Mouse (Mus musculus): Measurements from ENCODE around the gene Fam172a. TPM values are rescaled to one million over a fixed set of nuclear protein-coding genes. Genes with fewer than 3 reads are reported as not detected.

Fam172a gene
- polyA plus RNA-seq, 1 experiment from 2014 or later, result 20.3 TPM

- no peaks in the 10 kb centered on the region for H3K36me3 ChIP-seq (ENCODE audit: control insufficient read depth, insufficient read depth, low read length)
- H3K27me3 ChIP-seq (replicated peaks; ENCODE audit: control insufficient read depth, insufficient read depth, low read length), result no peaks in the 10 kb centered on the region
- H3K4me2 ChIP-seq (ENCODE audit: low read depth, low read length), result no peak overlapping the region
- H3K9me3 ChIP-seq (ENCODE audit: control insufficient read depth, low read length), result no peaks in the 10 kb centered on the region
- no peak for ATAC-seq
- H3K27ac ChIP-seq (ENCODE audit: low read length), result no peak overlapping the region
- H3K9ac ChIP-seq (ENCODE audit: low read depth, low read length), result no peak overlapping the region
- no peak overlapping the region for H3K4me3 ChIP-seq (ENCODE audit: low read length)
- no peaks in the 10 kb centered on the region for H3K4me1 ChIP-seq (ENCODE audit: control insufficient read depth, insufficient read depth, low read length)
- 81% methylated on average over 4 of the region's 4 CpGs for WGBS
Observed at GRCm38 (mm10) chr13:77848868-77849267, 147.0 kb downstream of the Fam172a start.

- no peaks in the 10 kb centered on the region for H3K27me3 ChIP-seq (replicated peaks; ENCODE audit: control insufficient read depth, insufficient read depth, low read length)
- no peaks in the 10 kb centered on the region for H3K36me3 ChIP-seq (ENCODE audit: control insufficient read depth, insufficient read depth, low read length)
- no peaks in the 10 kb centered on the region for H3K4me1 ChIP-seq (ENCODE audit: control insufficient read depth, insufficient read depth, low read length)
- no peaks in the 10 kb centered on the region for H3K9me3 ChIP-seq (ENCODE audit: control insufficient read depth, low read length)
- no peak overlapping the region for H3K9ac ChIP-seq (ENCODE audit: low read depth, low read length)
- ATAC-seq, result no peak
- WGBS, result 89% methylated on average over 1 of the region's 1 CpGs
- no peak overlapping the region for H3K4me2 ChIP-seq (ENCODE audit: low read depth, low read length)
- H3K27ac ChIP-seq (ENCODE audit: low read length), result no peak overlapping the region
- H3K4me3 ChIP-seq (ENCODE audit: low read length), result no peak overlapping the region
Observed at GRCm38 (mm10) chr13:77864804-77865203, 163.0 kb downstream of the Fam172a start.

- Histone ChIP-seq H3K4me1 (ENCODE audit: control insufficient read depth, insufficient read depth, low read length) (no peaks in the 10 kb centered on the region), H3K9me3 (ENCODE audit: control insufficient read depth, low read length) (no peaks in the 10 kb centered on the region), H3K4me3 (ENCODE audit: low read length) (no peak overlapping the region), H3K36me3 (ENCODE audit: control insufficient read depth, insufficient read depth, low read length) (no peaks in the 10 kb centered on the region), H3K4me2 (ENCODE audit: low read depth, low read length) (no peak overlapping the region), H3K9ac (ENCODE audit: low read depth, low read length) (no peak overlapping the region), H3K27me3 (replicated peaks; ENCODE audit: control insufficient read depth, insufficient read depth, low read length) (no peaks in the 10 kb centered on the region), H3K27ac (ENCODE audit: low read length) (no peak overlapping the region)
- ATAC-seq, result no peak
- WGBS, result 63% methylated on average over 2 of the region's 2 CpGs
Observed at GRCm38 (mm10) chr13:77868314-77868713, 166.5 kb downstream of the Fam172a start.

GRCm38 (mm10) chr13:77878120-77878519 lies 176.3 kb downstream of the Fam172a start:
- H3K9me3 ChIP-seq (ENCODE audit: control insufficient read depth, low read length), result no peaks in the 10 kb centered on the region
- no peaks in the 10 kb centered on the region for H3K4me1 ChIP-seq (ENCODE audit: control insufficient read depth, insufficient read depth, low read length)
- no peak for ATAC-seq
- WGBS, result 72% methylated on average over 4 of the region's 4 CpGs
- no peaks in the 10 kb centered on the region for H3K27me3 ChIP-seq (replicated peaks; ENCODE audit: control insufficient read depth, insufficient read depth, low read length)
- H3K4me3 ChIP-seq (ENCODE audit: low read length), result no peak overlapping the region
- no peak overlapping the region for H3K9ac ChIP-seq (ENCODE audit: low read depth, low read length)
- no peak overlapping the region for H3K27ac ChIP-seq (ENCODE audit: low read length)
- no peaks in the 10 kb centered on the region for H3K36me3 ChIP-seq (ENCODE audit: control insufficient read depth, insufficient read depth, low read length)
- no peak overlapping the region for H3K4me2 ChIP-seq (ENCODE audit: low read depth, low read length)

GRCm38 (mm10) chr13:77878545-77878944 lies 176.7 kb downstream of the Fam172a start:
- Histone ChIP-seq H3K4me3 (ENCODE audit: low read length) (no peak overlapping the region), H3K27ac (ENCODE audit: low read length) (no peak overlapping the region), H3K4me2 (ENCODE audit: low read depth, low read length) (no peak overlapping the region), H3K4me1 (ENCODE audit: control insufficient read depth, insufficient read depth, low read length) (no peaks in the 10 kb centered on the region), H3K9ac (ENCODE audit: low read depth, low read length) (no peak overlapping the region), H3K27me3 (replicated peaks; ENCODE audit: control insufficient read depth, insufficient read depth, low read length) (no peaks in the 10 kb centered on the region), H3K36me3 (ENCODE audit: control insufficient read depth, insufficient read depth, low read length) (no peaks in the 10 kb centered on the region), H3K9me3 (ENCODE audit: control insufficient read depth, low read length) (no peaks in the 10 kb centered on the region)
- ATAC-seq, result peak; percentile 66; the same call in 1 of the 2 replicates
- 59% methylated on average over 3 of the region's 3 CpGs for WGBS

- Histone ChIP-seq H3K27me3 (replicated peaks; ENCODE audit: control insufficient read depth, insufficient read depth, low read length) (no peaks in the 10 kb centered on the region), H3K9ac (ENCODE audit: low read depth, low read length) (no peak overlapping the region), H3K36me3 (ENCODE audit: control insufficient read depth, insufficient read depth, low read length) (no peaks in the 10 kb centered on the region), H3K27ac (ENCODE audit: low read length) (no peak overlapping the region), H3K4me1 (ENCODE audit: control insufficient read depth, insufficient read depth, low read length) (no peaks in the 10 kb centered on the region), H3K4me2 (ENCODE audit: low read depth, low read length) (no peak overlapping the region), H3K9me3 (ENCODE audit: control insufficient read depth, low read length) (no peaks in the 10 kb centered on the region), H3K4me3 (ENCODE audit: low read length) (no peak overlapping the region)
- 49% methylated on average over 2 of the region's 2 CpGs for WGBS
- no peak for ATAC-seq
Observed at GRCm38 (mm10) chr13:77897619-77898018, 195.8 kb downstream of the Fam172a start.

GRCm38 (mm10) chr13:77898066-77898796 lies 196.4 kb downstream of the Fam172a start:
- Histone ChIP-seq H3K9ac (ENCODE audit: low read depth, low read length) (no peak overlapping the region), H3K4me3 (ENCODE audit: low read length) (no peak overlapping the region), H3K4me2 (ENCODE audit: low read depth, low read length) (no peak overlapping the region), H3K4me1 (ENCODE audit: control insufficient read depth, insufficient read depth, low read length) (no peaks in the 10 kb centered on the region), H3K27me3 (replicated peaks; ENCODE audit: control insufficient read depth, insufficient read depth, low read length) (no peaks in the 10 kb centered on the region), H3K36me3 (ENCODE audit: control insufficient read depth, insufficient read depth, low read length) (no peaks in the 10 kb centered on the region), H3K27ac (ENCODE audit: low read length) (no peak overlapping the region), H3K9me3 (ENCODE audit: control insufficient read depth, low read length) (no peaks in the 10 kb centered on the region)
- WGBS, result 61% methylated on average over 6 of the region's 6 CpGs
- no peak for ATAC-seq

GRCm38 (mm10) chr13:77899725-77900124 lies 197.9 kb downstream of the Fam172a start:
- ATAC-seq, result no peak
- H3K27ac ChIP-seq (ENCODE audit: low read length), result no peak overlapping the region
- WGBS, result 42% methylated on average over 1 of the region's 1 CpGs

GRCm38 (mm10) chr13:77900843-77901242 lies 199.0 kb downstream of the Fam172a start:
- Histone ChIP-seq H3K36me3 (ENCODE audit: control insufficient read depth, insufficient read depth, low read length) (no peaks in the 10 kb centered on the region), H3K9ac (ENCODE audit: low read depth, low read length) (no peak overlapping the region), H3K27ac (ENCODE audit: low read length) (no peak overlapping the region), H3K4me1 (ENCODE audit: control insufficient read depth, insufficient read depth, low read length) (no peaks in the 10 kb centered on the region), H3K4me2 (ENCODE audit: low read depth, low read length) (no peak overlapping the region), H3K4me3 (ENCODE audit: low read length) (no peak overlapping the region), H3K27me3 (replicated peaks; ENCODE audit: control insufficient read depth, insufficient read depth, low read length) (no peaks in the 10 kb centered on the region), H3K9me3 (ENCODE audit: control insufficient read depth, low read length) (no peaks in the 10 kb centered on the region)
- no peak for ATAC-seq

More at GRCm38 (mm10) chr13:77899725-77900124, 197.9 kb downstream of the Fam172a start:
- no peaks in the 10 kb centered on the region for H3K27me3 ChIP-seq (replicated peaks; ENCODE audit: control insufficient read depth, insufficient read depth, low read length)
- no peaks in the 10 kb centered on the region for H3K4me1 ChIP-seq (ENCODE audit: control insufficient read depth, insufficient read depth, low read length)
- H3K4me3 ChIP-seq (ENCODE audit: low read length), result no peak overlapping the region
- H3K36me3 ChIP-seq (ENCODE audit: control insufficient read depth, insufficient read depth, low read length), result no peaks in the 10 kb centered on the region
- no peak overlapping the region for H3K4me2 ChIP-seq (ENCODE audit: low read depth, low read length)
- no peaks in the 10 kb centered on the region for H3K9me3 ChIP-seq (ENCODE audit: control insufficient read depth, low read length)
- no peak overlapping the region for H3K9ac ChIP-seq (ENCODE audit: low read depth, low read length)

GRCm38 (mm10) chr13:77909184-77909583 lies 207.4 kb downstream of the Fam172a start:
- H3K36me3 ChIP-seq (ENCODE audit: control insufficient read depth, insufficient read depth, low read length), result no peaks in the 10 kb centered on the region
- H3K27ac ChIP-seq (ENCODE audit: low read length), result no peak overlapping the region
- ATAC-seq, result no peak
- no peak overlapping the region for H3K4me3 ChIP-seq (ENCODE audit: low read length)
- H3K9ac ChIP-seq (ENCODE audit: low read depth, low read length), result no peak overlapping the region
- no peaks in the 10 kb centered on the region for H3K9me3 ChIP-seq (ENCODE audit: control insufficient read depth, low read length)
- H3K4me2 ChIP-seq (ENCODE audit: low read depth, low read length), result no peak overlapping the region
- no peaks in the 10 kb centered on the region for H3K27me3 ChIP-seq (replicated peaks; ENCODE audit: control insufficient read depth, insufficient read depth, low read length)
- whole genome bisulfite sequencing, result 82% methylated on average over 2 of the region's 2 CpGs
- no peaks in the 10 kb centered on the region for H3K4me1 ChIP-seq (ENCODE audit: control insufficient read depth, insufficient read depth, low read length)
